Mouse (Mus musculus): Measurements from ENCODE around the gene Mknk2. TPM values are rescaled to one million over a fixed set of nuclear protein-coding genes. Genes with fewer than 3 reads are reported as not detected.
A peak's percentile ranks its signal among the peaks of the same experiment; 100 is the strongest.

Gene Mknk2
- total RNA-seq, 2 experiments from 2014 or later, result 42.8 to 48.8 TPM

DNA sequence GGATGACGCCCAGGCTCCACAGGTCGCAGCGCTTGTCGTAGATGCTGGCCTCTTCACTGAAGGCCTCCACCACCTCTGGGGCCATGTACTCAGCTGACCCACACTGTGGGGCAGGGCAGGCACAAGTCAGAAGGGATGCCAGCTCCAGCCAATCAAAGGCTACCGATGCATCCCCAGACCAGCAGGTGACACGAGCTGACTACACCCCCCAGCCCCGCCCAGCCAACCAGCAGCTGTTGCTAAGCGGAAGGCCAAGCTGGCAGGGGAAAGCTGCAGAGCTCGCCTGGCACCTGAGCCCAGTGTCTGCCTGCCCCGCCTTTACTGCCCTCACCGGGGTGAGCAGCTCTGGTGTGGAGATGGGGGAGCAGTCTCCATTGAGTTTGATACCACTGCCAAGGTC lies 9.3 kb downstream of the Mknk2 start:
- TF ChIP-seq CTCF (IDR thresholded peaks at IDR 0.05), result no peak
- Histone ChIP-seq H3K27ac (no peak overlapping the region), H3K4me3 (no peak overlapping the region)
- no peak for DNase-seq (ENCODE audit: extremely low spot score in 1 of 2, low spot score in 2 of 2)
- intact Hi-C loops (cut with DNase I), result no loop called here

- no peak overlapping the region for H3K4me3 ChIP-seq
- intact Hi-C loops (cut with DNase I), result no loop called here
- no peak for DNase-seq (ENCODE audit: extremely low spot score in 1 of 2, low spot score in 2 of 2)
- no peak overlapping the region for H3K27ac ChIP-seq
- no peak for TF ChIP-seq CTCF (IDR thresholded peaks at IDR 0.05)
Observed at GRCm38 (mm10) chr10:80666837-80667412, 11.0 kb downstream of the Mknk2 start.

DNA sequence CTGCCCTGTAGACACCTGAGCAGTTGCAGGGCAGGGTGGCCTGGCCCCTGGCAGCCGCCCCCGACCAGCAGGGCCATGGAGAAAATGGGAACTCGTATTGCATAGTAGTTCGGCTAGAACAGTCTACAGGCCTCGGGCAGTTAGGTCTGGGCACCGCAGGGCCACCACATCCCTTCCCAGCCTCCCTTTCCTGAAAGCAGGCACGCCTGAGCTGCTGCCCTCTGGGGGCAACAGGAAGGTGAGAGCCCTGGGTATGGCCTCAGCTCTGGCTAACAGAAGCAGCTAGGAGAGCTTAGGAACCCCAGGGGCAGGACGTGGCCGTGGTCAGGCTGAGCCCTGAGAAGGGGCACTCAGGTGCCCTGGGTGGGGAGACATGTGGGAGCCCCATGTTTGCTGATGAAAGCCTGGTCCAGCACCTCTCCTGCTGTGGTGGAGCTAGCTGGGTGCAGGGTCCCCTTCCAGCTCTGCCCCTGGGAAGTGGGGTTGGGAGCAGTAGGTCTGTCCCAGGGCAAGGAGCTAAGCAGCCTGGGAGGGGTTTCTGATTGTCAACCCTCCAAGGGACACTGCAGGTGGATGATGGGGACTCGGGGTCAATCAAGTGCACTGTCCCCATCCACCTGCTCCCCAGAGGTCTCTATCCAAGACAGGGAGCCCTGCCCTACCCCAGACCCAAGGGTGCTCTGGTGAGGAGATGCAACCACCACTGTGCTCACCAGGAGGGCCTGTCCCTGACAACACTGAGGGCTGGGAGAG lies 11.8 kb downstream of the Mknk2 start:
- no peak for TF ChIP-seq CTCF (IDR thresholded peaks at IDR 0.05)
- intact Hi-C loops (cut with DNase I), result no loop called here
- Histone ChIP-seq H3K4me3 (no peak overlapping the region), H3K27ac (0 out of 2 replicates have a peak overlapping the region, but pooled peaks have one; percentile 53)
- no peak for DNase-seq (ENCODE audit: extremely low spot score in 1 of 2, low spot score in 2 of 2)

DNA sequence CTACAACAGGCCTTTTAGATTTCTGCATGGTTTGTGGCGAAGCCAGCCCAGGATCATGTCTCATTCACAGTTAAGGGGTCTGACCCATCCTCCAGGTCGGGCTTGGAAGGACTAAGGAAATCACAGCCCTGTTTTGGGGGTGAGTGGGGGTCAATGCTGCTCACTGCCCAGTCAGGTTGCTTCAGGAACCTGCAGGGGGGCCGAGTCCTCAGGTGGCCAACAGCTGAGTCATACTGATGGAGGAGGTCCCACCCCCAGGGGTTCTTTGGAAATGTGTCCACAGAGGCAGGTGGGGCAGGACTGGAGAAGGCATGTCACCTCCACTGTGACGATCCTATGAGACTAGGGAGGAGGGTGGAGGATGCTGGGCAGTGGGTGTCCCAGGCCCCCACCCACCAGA lies 12.5 kb downstream of the Mknk2 start:
- DNase-seq (ENCODE audit: extremely low spot score in 1 of 2, low spot score in 2 of 2), result no peak
- Histone ChIP-seq H3K4me3 (no peak overlapping the region), H3K27ac (peak overlapping the region; percentile 53)
- intact Hi-C loops (cut with DNase I), result no loop called here
- TF ChIP-seq CTCF (IDR thresholded peaks at IDR 0.05), result no peak

- intact Hi-C loops (cut with DNase I), result no loop called here
- no peak overlapping the region for H3K4me3 ChIP-seq
- DNase-seq (ENCODE audit: extremely low spot score in 1 of 2, low spot score in 2 of 2), result no peak
- no peak for TF ChIP-seq CTCF (IDR thresholded peaks at IDR 0.05)
- H3K27ac ChIP-seq, result peak overlapping the region; percentile 75
Observed at GRCm38 (mm10) chr10:80665016-80665380, 12.9 kb downstream of the Mknk2 start.

DNA sequence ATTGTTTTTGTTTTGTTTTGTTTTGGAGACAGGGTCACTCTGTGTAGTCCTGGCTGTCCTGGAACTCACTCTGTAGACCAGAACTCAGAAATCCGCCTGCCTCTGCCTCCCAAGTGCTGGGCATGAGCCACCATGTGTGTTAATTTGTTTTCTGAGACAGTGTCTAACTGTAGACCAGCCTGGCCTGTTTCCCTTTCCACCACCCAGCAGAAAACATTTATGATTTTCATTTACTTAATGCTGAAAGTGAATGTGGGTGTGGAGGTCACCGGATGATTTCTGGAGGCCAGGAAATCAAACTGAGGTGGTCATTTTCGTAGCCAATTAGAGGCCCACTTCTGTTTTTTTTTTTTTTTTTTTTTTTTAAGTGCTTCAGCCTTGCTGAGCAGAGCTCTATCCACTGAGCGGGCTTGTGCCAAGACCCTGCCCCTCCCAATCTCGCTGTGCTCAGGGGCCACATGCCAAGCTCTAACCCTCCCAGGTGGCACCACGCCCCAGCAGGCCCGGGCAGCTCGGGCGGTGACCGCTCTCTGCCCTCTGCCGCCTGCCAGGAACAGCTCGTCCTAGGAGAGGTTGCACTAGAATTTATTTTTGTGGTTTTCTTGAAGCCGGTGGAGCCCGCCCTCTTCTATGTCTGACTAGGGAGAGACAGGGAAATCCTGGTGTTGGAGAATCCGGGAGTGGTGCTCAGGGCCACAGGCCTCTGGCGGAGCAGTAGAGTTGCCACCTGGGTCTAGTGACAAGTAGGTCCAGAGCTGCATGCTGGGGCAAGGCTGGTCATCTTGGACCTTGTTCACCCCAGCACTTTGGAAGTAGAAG lies 13.5 kb downstream of the Mknk2 start:
- no peak for TF ChIP-seq CTCF (IDR thresholded peaks at IDR 0.05)
- Histone ChIP-seq H3K27ac (peak overlapping the region; percentile 75), H3K4me3 (no peak overlapping the region; the same call in 1 of the 2 replicates)
- DNase-seq (ENCODE audit: extremely low spot score in 1 of 2, low spot score in 2 of 2), result no peak
- intact Hi-C loops (cut with DNase I), result no loop called here

DNA sequence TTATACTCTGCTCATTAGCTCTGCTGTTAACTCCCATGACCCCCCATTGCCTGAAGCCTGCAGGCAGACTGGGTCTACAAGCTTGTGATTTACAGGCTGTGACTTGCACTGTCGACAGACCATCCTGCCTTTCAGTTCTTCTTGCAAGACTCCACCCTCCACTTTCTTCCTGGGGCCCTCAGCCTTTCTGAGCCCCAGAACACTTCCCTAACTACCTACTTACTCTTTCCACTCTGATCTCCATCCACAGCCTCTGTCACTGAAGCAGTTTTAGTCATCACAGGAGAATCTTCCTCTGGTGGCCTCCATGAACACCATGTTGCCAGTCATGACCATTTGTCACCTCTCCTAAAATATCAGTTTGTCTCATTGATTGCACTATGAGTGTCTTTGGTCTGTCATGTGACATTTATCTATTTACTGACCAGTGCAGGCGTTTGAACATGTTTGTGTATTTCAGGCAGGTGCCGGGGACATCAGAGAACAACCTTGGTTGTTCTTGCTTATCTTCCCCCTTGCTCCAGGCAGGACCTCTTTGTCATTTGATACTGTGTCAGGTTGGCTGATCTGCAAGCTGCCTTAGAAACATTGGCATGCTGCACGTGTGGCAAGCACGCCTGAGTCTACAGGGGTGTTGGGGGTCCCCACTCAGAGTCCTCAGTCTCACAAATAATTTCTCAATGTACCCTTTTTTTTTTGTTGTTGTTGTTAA lies 14.3 kb downstream of the Mknk2 start:
- no peak overlapping the region for H3K27ac ChIP-seq
- no peak overlapping the region for H3K4me3 ChIP-seq
- TF ChIP-seq CTCF (IDR thresholded peaks at IDR 0.05), result no peak
- DNase-seq (ENCODE audit: extremely low spot score in 1 of 2, low spot score in 2 of 2), result no peak
- intact Hi-C loops (cut with DNase I), result no loop called here

DNA sequence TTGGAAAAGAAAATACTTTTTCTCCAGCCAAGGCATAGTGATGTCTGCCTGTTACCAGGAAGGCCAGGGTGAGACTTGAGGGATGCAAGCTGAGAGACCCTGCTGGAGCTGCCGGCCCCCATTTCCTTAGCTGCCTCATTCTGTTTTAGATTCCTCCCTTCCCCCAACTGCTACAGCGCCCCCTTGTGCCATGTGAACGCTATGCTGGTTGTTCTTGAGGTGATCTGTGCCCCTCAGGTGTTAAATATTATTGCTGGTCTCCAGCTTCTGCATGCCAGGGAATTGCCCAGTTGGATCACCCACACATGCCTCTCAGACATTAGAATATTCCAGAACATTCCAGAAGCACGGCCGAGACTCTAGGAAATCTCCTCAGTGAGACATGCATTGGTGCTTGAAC lies 16.8 kb downstream of the Mknk2 start:
- no peak for DNase-seq (ENCODE audit: extremely low spot score in 1 of 2, low spot score in 2 of 2)
- no peak overlapping the region for H3K4me3 ChIP-seq
- intact Hi-C loops (cut with DNase I), result no loop called here
- peak; percentile 66 for TF ChIP-seq CTCF (IDR thresholded peaks at IDR 0.05)
- no peak overlapping the region for H3K27ac ChIP-seq

GRCm38 (mm10) chr10:80659213-80659612 lies 18.7 kb downstream of the Mknk2 start:
- DNase-seq (ENCODE audit: extremely low spot score in 1 of 2, low spot score in 2 of 2), result peak; percentile 65 to 74
- intact Hi-C loops (cut with DNase I), result loop anchor here (1.0 to 5.0 kb wide), 2 partner anchors 29 to 43 kb away; partner anchors contain the start of genes Izumo4 and Mob3a
- H3K27ac ChIP-seq, result no peak overlapping the region
- peak overlapping the region; percentile 40; the same call in 1 of the 2 replicates for H3K4me3 ChIP-seq
- TF ChIP-seq CTCF (IDR thresholded peaks at IDR 0.05), result peak; percentile 93

GRCm38 (mm10) chr10:80658841-80659202 lies 19.1 kb downstream of the Mknk2 start:
- Histone ChIP-seq H3K4me3 (no peak overlapping the region), H3K27ac (no peak overlapping the region)
- intact Hi-C loops (cut with DNase I), result loop anchor here (1.0 to 5.0 kb wide), 2 partner anchors 29 to 43 kb away; partner anchors contain the start of genes Izumo4 and Mob3a
- DNase-seq (ENCODE audit: extremely low spot score in 1 of 2, low spot score in 2 of 2), result no peak
- TF ChIP-seq CTCF (IDR thresholded peaks at IDR 0.05), result no peak

GRCm38 (mm10) chr10:80658194-80658840 lies 19.6 kb downstream of the Mknk2 start:
- intact Hi-C loops (cut with DNase I), result loop anchor here (5.0 kb wide), 1 partner anchor 44 kb away; the partner anchor contains the start of genes Izumo4 and Mob3a
- Histone ChIP-seq H3K27ac (no peak overlapping the region), H3K4me3 (no peak overlapping the region)
- DNase-seq (ENCODE audit: extremely low spot score in 1 of 2, low spot score in 2 of 2), result no peak
- no peak for TF ChIP-seq CTCF (IDR thresholded peaks at IDR 0.05)
